8 mouse cellular contexts compared by ENCODE assay signal in genomic region chr16:31070358-31071133, GRCm38 (mm10). TPM values are rescaled to one million over a fixed set of nuclear protein-coding genes. Genes with fewer than 3 reads are reported as not detected.
DNase-seq lines count a peak whose midpoint lies in the region; ATAC-seq and TF ChIP-seq lines count a peak whose summit lies in the region.

No protein-coding gene starts in this region.

- peak; percentile 81 for ATAC-seq in hindbrain, embryonic 11.5 days (ENCODE audit: low FRiP score)
- peak; percentile 63 for ATAC-seq in lung, embryonic 16.5 days (ENCODE audit: low read depth)

- H3K9me3 ChIP-seq in MEL (replicated peaks; ENCODE audit: insufficient read depth, low read length), result no peaks in the 10 kb centered on the region
- no peaks in the 10 kb centered on the region for H3K9me3 ChIP-seq in hindbrain, embryonic 11.5 days (ENCODE audit: control insufficient read depth, low read length)
- no peaks in the 10 kb centered on the region for H3K9me3 ChIP-seq in lung, embryonic 16.5 days (ENCODE audit: control insufficient read depth, low read length)

- H3K79me2 ChIP-seq in MEL (ENCODE audit: control insufficient read depth, insufficient read depth, low read length, poor library complexity), result no peaks in the 10 kb centered on the region

- no peak overlapping the region for H3K4me3 ChIP-seq in MEL (ENCODE audit: control insufficient read depth in 1 of 2, insufficient read depth in 1 of 2, low read depth in 2 of 2, low read length in 2 of 2)
- H3K4me3 ChIP-seq in hindbrain, embryonic 11.5 days (ENCODE audit: low read depth, low read length), result no peak overlapping the region
- no peak overlapping the region for H3K4me3 ChIP-seq in lung, embryonic 16.5 days (ENCODE audit: low read length)
- no peak overlapping the region; the same call in 1 of the 2 replicates for H3K4me3 ChIP-seq in thymus, adult 2 months (ENCODE audit: control insufficient read depth, insufficient read depth, low read length)

- H3K4me2 ChIP-seq in hindbrain, embryonic 11.5 days (replicated peaks; ENCODE audit: low read depth, low read length), result no peak overlapping the region
- peak overlapping the region; percentile 24; the same call in 1 of the 2 replicates for H3K4me2 ChIP-seq in lung, embryonic 16.5 days (ENCODE audit: low read depth, low read length)

- peak; percentile 83 for TF ChIP-seq RAD21 in MEL (IDR thresholded peaks at IDR 0.05; ENCODE audit: low read depth, low read length)

- no peaks in the 10 kb centered on the region for H3K36me3 ChIP-seq in MEL (ENCODE audit: control insufficient read depth in 1 of 2, insufficient read depth in 2 of 2, low read length in 2 of 2)
- no peaks in the 10 kb centered on the region for H3K36me3 ChIP-seq in hindbrain, embryonic 11.5 days (ENCODE audit: control insufficient read depth, insufficient read depth, low read length)
- H3K36me3 ChIP-seq in lung, embryonic 16.5 days (ENCODE audit: control insufficient read depth, insufficient read depth, low read length), result no peaks in the 10 kb centered on the region
- no peaks in the 10 kb centered on the region for H3K36me3 ChIP-seq in thymus, adult 2 months (ENCODE audit: control insufficient read depth, insufficient read depth, low read length)

- peak; percentile 64 for DNase-seq in MEL (ENCODE audit: low read depth, low spot score)
- DNase-seq in cerebellum, adult 8-10 months, result peak; percentile 84
- peak; percentile 44 to 82 for DNase-seq in frontal cortex, postnatal 10 days (ENCODE audit: low spot score in 2 of 2)
- peak; percentile 92 for DNase-seq in hindbrain, embryonic 11.5 days (ENCODE audit: low spot score)
- DNase-seq in layer of hippocampus, adult 9-11 months, result peak; percentile 74
- peak; percentile 81 for DNase-seq in ovary, postnatal 10 days (ENCODE audit: low spot score)
- peak; percentile 78 for DNase-seq in thymus, adult 2 months

- WGBS in hindbrain, embryonic 11.5 days, result 20% methylated on average over 21 of the region's 21 CpGs
- 13% methylated on average over 18 of the region's 21 CpGs for WGBS in lung, embryonic 16.5 days
- WGBS in thymus, adult 2 months, result 25% methylated on average over 21 of the region's 21 CpGs

- TF ChIP-seq CTCF in MEL (IDR thresholded peaks at IDR 0.05 in 2 of 3, conservative IDR thresholded peaks at IDR 0.05 in 1 of 3; ENCODE audit: control insufficient read depth in 1 of 3, insufficient read depth in 1 of 3, low read depth in 2 of 3, low read length in 3 of 3, poor library complexity in 1 of 3, severe bottlenecking in 1 of 3), result peak; percentile 84 to 96 (median 86)
- peak; percentile 94 for TF ChIP-seq CTCF in thymus, adult 2 months (IDR thresholded peaks at IDR 0.05; ENCODE audit: borderline replicate concordance, control insufficient read depth, extremely low read depth, insufficient read depth, low read length, poor library complexity)

- no peak overlapping the region for H3K27ac ChIP-seq in MEL (ENCODE audit: control insufficient read depth, low read depth, low read length)
- H3K27ac ChIP-seq in hindbrain, embryonic 11.5 days (ENCODE audit: low read depth, low read length), result no peak overlapping the region
- no peak overlapping the region for H3K27ac ChIP-seq in lung, embryonic 16.5 days (ENCODE audit: low read length)
- no peak overlapping the region for H3K27ac ChIP-seq in thymus, adult 2 months (ENCODE audit: control insufficient read depth, insufficient read depth, low read length)

- H3K9ac ChIP-seq in MEL (ENCODE audit: control insufficient read depth, low read depth, low read length, poor library complexity, severe bottlenecking), result no peak overlapping the region
- H3K9ac ChIP-seq in hindbrain, embryonic 11.5 days (ENCODE audit: low read depth, low read length), result no peak overlapping the region
- H3K9ac ChIP-seq in lung, embryonic 16.5 days (ENCODE audit: low read length), result no peak overlapping the region

- H3K4me1 ChIP-seq in MEL (ENCODE audit: control insufficient read depth in 1 of 2, insufficient read depth in 2 of 2, low read length in 2 of 2), result no peaks in the 10 kb centered on the region
- H3K4me1 ChIP-seq in hindbrain, embryonic 11.5 days (replicated peaks; ENCODE audit: control insufficient read depth, insufficient read depth, low read length), result no peaks in the 10 kb centered on the region
- H3K4me1 ChIP-seq in lung, embryonic 16.5 days (replicated peaks; ENCODE audit: control insufficient read depth, insufficient read depth, low read length), result peaks cover 16% of the 10 kb centered on the region
- H3K4me1 ChIP-seq in thymus, adult 2 months (replicated peaks; ENCODE audit: control insufficient read depth, insufficient read depth, low read length), result peaks cover 30% of the 10 kb centered on the region

- TF ChIP-seq EP300 in MEL (IDR thresholded peaks at IDR 0.05; ENCODE audit: low read depth in 1 of 2, low read length in 2 of 2), result no peak

- no peak for TF ChIP-seq POLR2A in MEL (IDR thresholded peaks at IDR 0.05; ENCODE audit: control insufficient read depth in 1 of 2, insufficient read depth in 1 of 2, low read depth in 1 of 2, low read length in 2 of 2, poor library complexity in 1 of 2)
- no peak for TF ChIP-seq POLR2A in thymus, adult 2 months (IDR thresholded peaks at IDR 0.05; ENCODE audit: control insufficient read depth, extremely low read depth, insufficient read depth, low read length, poor library complexity)

- H3K27me3 ChIP-seq in MEL (ENCODE audit: control insufficient read depth in 1 of 2, insufficient read depth in 2 of 2, low read length in 2 of 2), result no peaks in the 10 kb centered on the region
- no peaks in the 10 kb centered on the region for H3K27me3 ChIP-seq in hindbrain, embryonic 11.5 days (ENCODE audit: control insufficient read depth, insufficient read depth, low read length)
- H3K27me3 ChIP-seq in lung, embryonic 16.5 days (ENCODE audit: control insufficient read depth, insufficient read depth, low read depth, low read length), result no peaks in the 10 kb centered on the region
- H3K27me3 ChIP-seq in thymus, adult 2 months (ENCODE audit: control insufficient read depth, insufficient read depth, low read length), result no peaks in the 10 kb centered on the region

TF ChIP-seq in MEL, 35 proteins besides CTCF, POLR2A, EP300 and RAD21:
- TF ChIP-seq NRF1 (IDR thresholded peaks at IDR 0.05; ENCODE audit: insufficient read depth, low read depth, low read length, poor library complexity, severe bottlenecking), result no peak
- TF ChIP-seq BHLHE40 (IDR thresholded peaks at IDR 0.05; ENCODE audit: borderline replicate concordance, low read depth, low read length), result no peak
- no peak for TF ChIP-seq MAFK (IDR thresholded peaks at IDR 0.05; ENCODE audit: borderline replicate concordance, low read depth, low read length)
- TF ChIP-seq TCF12 (IDR thresholded peaks at IDR 0.05; ENCODE audit: low read depth, low read length), result no peak
- TF ChIP-seq KAT2A (conservative IDR thresholded peaks at IDR 0.05; ENCODE audit: low read depth, low read length), result no peak
- TF ChIP-seq MYC (IDR thresholded peaks at IDR 0.05; ENCODE audit: low read depth, low read length), result no peak
- TF ChIP-seq GABPA (IDR thresholded peaks at IDR 0.05; ENCODE audit: low read depth, low read length), result no peak
- TF ChIP-seq ELF1 (IDR thresholded peaks at IDR 0.05; ENCODE audit: low read depth, low read length), result no peak
- no peak for TF ChIP-seq TAL1 (IDR thresholded peaks at IDR 0.05; ENCODE audit: low read length)
- TF ChIP-seq SMC3 (IDR thresholded peaks at IDR 0.05; ENCODE audit: low read depth, low read length), result peak; percentile 74
- TF ChIP-seq RCOR1 (IDR thresholded peaks at IDR 0.05; ENCODE audit: low read depth, low read length), result no peak
- TF ChIP-seq ZC3H11A (IDR thresholded peaks at IDR 0.05; ENCODE audit: low read depth, low read length), result peak; percentile 72

RNA-seq across cellular contexts. Expression of gene Xxylt1, which starts 10.7 kb away (rescaled TPM):
- total RNA-seq in MEL (2012; rRNA removed), result 12.8 and 12.9 TPM in 2 replicates
- polyA plus RNA-seq in MEL (2012; ENCODE audit: insufficient read depth in 1 of 2, insufficient read length in 2 of 2, low read depth in 1 of 2, low replicate concordance in 2 of 2, missing spikeins in 1 of 2), result 100 to 1,000 TPM in 1 of 2 experiments, 10 to 100 TPM in 1; 26.6 to 164 TPM
- polyA plus RNA-seq in hindbrain, embryonic 11.5 days (2014; fragmentation: Nextera tagmentation; extraction: Ambion mirVana), result 11.3 and 11.6 TPM in 2 replicates
- 6.9 and 11.7 TPM in 2 replicates for polyA plus RNA-seq in lung, embryonic 16.5 days (2015; fragmentation: Nextera tagmentation; extraction: Ambion mirVana)
- polyA plus RNA-seq in thymus, adult 2 months (2012; rRNA removed), result 13.2 and 15.4 TPM in 2 replicates
